ENCODE assay signal across 16 mouse cellular contexts in the genomic region with DNA sequence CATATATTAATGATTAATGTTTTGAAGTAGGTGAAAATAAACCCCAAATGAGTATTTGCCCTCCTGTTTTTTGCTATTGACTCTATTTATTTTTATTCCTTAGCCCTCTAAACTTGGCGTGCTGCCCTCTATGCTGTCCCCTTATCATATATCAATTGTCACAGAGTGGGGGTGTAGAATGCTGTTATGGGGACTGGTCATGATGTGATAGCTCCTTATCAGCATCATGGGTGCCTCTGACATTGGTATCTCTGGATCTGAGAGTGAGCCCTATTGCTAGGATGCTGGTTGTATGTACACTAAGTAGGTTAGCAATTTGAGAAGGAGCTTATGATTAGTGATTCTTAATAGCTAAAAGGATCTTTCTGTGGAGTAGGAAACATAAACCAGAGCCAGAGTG.
"Had no signal": no experiment of that assay in that cellular context is flagged by ENCODE, and none has a peak within 500 bp of the region (broad histone marks: within the 10 kb centered on the region; RNA-seq: fewer than 3 reads in every experiment).

No protein-coding gene starts in this region.

- H3K27me3 ChIP-seq: limb, embryonic 12.5 days; lung, embryonic 15.5 days; midbrain, embryonic 13.5 days; neural tube, embryonic 15.5 days had no signal

- H3K4me1 ChIP-seq: limb, embryonic 12.5 days; lung, embryonic 15.5 days; midbrain, embryonic 13.5 days; neural tube, embryonic 15.5 days had no signal

- ATAC-seq: midbrain, embryonic 13.5 days had no signal

- DNase-seq: kidney, adult 11 months; kidney, adult 9 months; kidney, postnatal 4 days; lung, postnatal 14 days; right cerebral cortex, adult 18-20 months; thymus, adult 18-20 months; thymus, postnatal 14 days had no signal

- H3K9ac ChIP-seq: limb, embryonic 12.5 days; lung, embryonic 15.5 days; midbrain, embryonic 13.5 days; neural tube, embryonic 15.5 days had no signal

- H3K4me3 ChIP-seq: layer of hippocampus, adult 2 months; left cerebral cortex, adult 2 months; limb, embryonic 12.5 days; lung, embryonic 15.5 days; midbrain, embryonic 13.5 days; myocyte; neural tube, embryonic 15.5 days had no signal

- H3K9me3 ChIP-seq: limb, embryonic 12.5 days; lung, embryonic 15.5 days; midbrain, embryonic 13.5 days; neural tube, embryonic 15.5 days had no signal

- H3K27ac ChIP-seq: kidney, postnatal 0 days; layer of hippocampus, adult 2 months; left cerebral cortex, adult 2 months; limb, embryonic 12.5 days; lung, embryonic 15.5 days; macrophage; midbrain, embryonic 13.5 days; neural tube, embryonic 15.5 days had no signal

- H3K4me2 ChIP-seq: limb, embryonic 12.5 days; lung, embryonic 15.5 days; midbrain, embryonic 13.5 days; neural tube, embryonic 15.5 days had no signal

- H3K36me3 ChIP-seq: limb, embryonic 12.5 days; lung, embryonic 15.5 days; midbrain, embryonic 13.5 days; neural tube, embryonic 15.5 days had no signal
